ENCODE assay signal across 12 mouse cellular contexts in genomic region chr5:33501735-33502495, GRCm38 (mm10).
DNase-seq lines count a peak whose midpoint lies in the region; ATAC-seq and TF ChIP-seq lines count a peak whose summit lies in the region.
"Had no signal": no experiment of that assay in that cellular context is flagged by ENCODE, and none has a peak within 500 bp of the region (broad histone marks: within the 10 kb centered on the region; RNA-seq: fewer than 3 reads in every experiment).

No protein-coding gene starts in this region.

- 60% methylated on average over 23 of the region's 23 CpGs for WGBS in heart, embryonic 10.5 days
- 23% methylated on average over 23 of the region's 23 CpGs for WGBS in hindbrain, embryonic 15.5 days
- 27% methylated on average over 23 of the region's 23 CpGs for WGBS in midbrain, embryonic 15.5 days
- 35% methylated on average over 23 of the region's 23 CpGs for WGBS in cerebellum, adult 2 months

- H3K9ac ChIP-seq in hindbrain, embryonic 15.5 days = no peak overlapping the region
- no peak overlapping the region for H3K9ac ChIP-seq in midbrain, embryonic 15.5 days
- H3K9ac ChIP-seq: liver, postnatal 0 days had no signal

- no peak for ATAC-seq in hindbrain, embryonic 15.5 days (ENCODE audit: low FRiP score, low read depth)
- no peak for ATAC-seq in midbrain, embryonic 15.5 days (replicated peaks)
- no peak for ATAC-seq in monocyte, adult 5-6 weeks (replicated peaks; ENCODE audit: insufficient number of reproducible peaks, low FRiP score, low TSS enrichment, poor library complexity, severe bottlenecking)
- ATAC-seq: liver, postnatal 0 days had no signal

- no peak overlapping the region for H3K4me3 ChIP-seq in heart, embryonic 10.5 days
- no peak overlapping the region for H3K4me3 ChIP-seq in hindbrain, embryonic 15.5 days
- H3K4me3 ChIP-seq in midbrain, embryonic 15.5 days = no peak overlapping the region
- H3K4me3 ChIP-seq in cerebellum, adult 2 months (replicated peaks; ENCODE audit: insufficient read depth, low read depth, low read length) = no peak overlapping the region

- DNase-seq in heart, embryonic 10.5 days (ENCODE audit: low spot score) = no peak
- DNase-seq in heart, postnatal 14 days = no peak
- peak; percentile 55 for DNase-seq in R1 (ENCODE audit: low read depth, low spot score)
- no peak for DNase-seq in urinary bladder, postnatal 14 days (ENCODE audit: low spot score)
- DNase-seq in cerebellum, adult 2 months = no peak
- DNase-seq: B cell, adult 2 months; cerebellum, adult 9-10 months; kidney, adult 9 months; liver, postnatal 0 days had no signal

- intact Hi-C loops in heart, postnatal 14 days (cut with DNase I) = no loop called here

- no peaks in the 10 kb centered on the region for H3K9me3 ChIP-seq in heart, embryonic 10.5 days
- no peaks in the 10 kb centered on the region for H3K9me3 ChIP-seq in hindbrain, embryonic 15.5 days
- no peaks in the 10 kb centered on the region for H3K9me3 ChIP-seq in midbrain, embryonic 15.5 days

- TF ChIP-seq CTCF in cerebellum, adult 2 months (IDR thresholded peaks at IDR 0.05; ENCODE audit: borderline replicate concordance, insufficient read depth, low read depth, low read length) = no peak

- peak overlapping the region; percentile 23; the same call in 1 of the 2 replicates for H3K4me2 ChIP-seq in hindbrain, embryonic 15.5 days
- peak overlapping the region; percentile 12; the same call in 1 of the 2 replicates for H3K4me2 ChIP-seq in midbrain, embryonic 15.5 days

- peaks cover 15% of the 10 kb centered on the region for H3K4me1 ChIP-seq in heart, embryonic 10.5 days
- H3K4me1 ChIP-seq in hindbrain, embryonic 15.5 days (replicated peaks) = peaks cover 25% of the 10 kb centered on the region
- H3K4me1 ChIP-seq in midbrain, embryonic 15.5 days = peaks cover 21% of the 10 kb centered on the region
- H3K4me1 ChIP-seq in cerebellum, adult 2 months (ENCODE audit: control insufficient read depth, insufficient read depth, low read length) = no peaks in the 10 kb centered on the region

- no peaks in the 10 kb centered on the region for H3K36me3 ChIP-seq in heart, embryonic 10.5 days
- no peaks in the 10 kb centered on the region for H3K36me3 ChIP-seq in hindbrain, embryonic 15.5 days
- no peaks in the 10 kb centered on the region for H3K36me3 ChIP-seq in midbrain, embryonic 15.5 days (replicated peaks)

- H3K27ac ChIP-seq in heart, embryonic 10.5 days = 0 out of 2 replicates have a peak overlapping the region, but pooled peaks have one; percentile 3
- H3K27ac ChIP-seq in hindbrain, embryonic 15.5 days (replicated peaks) = no peak overlapping the region
- no peak overlapping the region for H3K27ac ChIP-seq in midbrain, embryonic 15.5 days
- no peak overlapping the region for H3K27ac ChIP-seq in cerebellum, adult 2 months (ENCODE audit: insufficient read depth, low read length)

- H3K27me3 ChIP-seq in heart, embryonic 10.5 days (ENCODE audit: insufficient read depth, poor library complexity, severe bottlenecking) = peaks cover 32% of the 10 kb centered on the region
- peaks cover 16% of the 10 kb centered on the region for H3K27me3 ChIP-seq in hindbrain, embryonic 15.5 days
- peaks cover 7% of the 10 kb centered on the region for H3K27me3 ChIP-seq in midbrain, embryonic 15.5 days (replicated peaks)
- no peaks in the 10 kb centered on the region; the same call in 1 of the 2 replicates for H3K27me3 ChIP-seq in cerebellum, adult 2 months (ENCODE audit: control insufficient read depth, insufficient read depth, low read length)

- no peak for TF ChIP-seq POLR2A in cerebellum, adult 2 months (IDR thresholded peaks at IDR 0.05; ENCODE audit: borderline replicate concordance, insufficient read depth, low read length)
